Mouse (Mus musculus): ENCODE measurements around the gene Smagp.

The Smagp gene

DNA sequence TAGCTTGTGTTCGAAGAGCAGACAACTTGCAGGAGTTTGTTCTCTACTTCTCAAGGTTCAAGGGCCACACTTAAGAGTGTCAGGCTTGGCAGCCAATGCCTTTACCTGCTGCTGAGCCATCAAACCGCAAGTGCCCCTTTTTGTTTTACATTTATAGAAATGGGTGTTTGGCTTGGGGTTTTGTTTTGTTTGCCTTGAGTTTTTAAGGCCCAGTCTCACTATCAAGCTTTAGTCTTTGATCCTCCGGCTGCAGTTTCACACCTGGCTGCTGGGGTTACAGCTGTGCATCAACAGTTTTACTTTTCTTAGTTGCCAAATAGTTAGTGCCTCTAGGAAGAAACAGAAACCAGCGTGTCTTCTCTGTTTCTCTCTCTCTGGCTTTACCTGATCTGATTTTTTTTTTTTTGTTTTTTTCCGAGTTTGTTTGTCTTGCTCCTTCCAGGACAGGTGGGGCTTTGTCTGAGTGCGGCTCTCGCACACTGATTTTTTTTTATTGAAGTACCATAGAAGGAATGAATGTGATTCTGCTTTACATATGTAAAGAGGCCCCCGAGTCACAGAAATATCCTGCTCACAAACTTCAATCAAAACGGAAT lies 38.4 kb downstream of the Smagp start:
- DNase-seq (ENCODE audit: low spot score in 2 of 2): no peak

DNA sequence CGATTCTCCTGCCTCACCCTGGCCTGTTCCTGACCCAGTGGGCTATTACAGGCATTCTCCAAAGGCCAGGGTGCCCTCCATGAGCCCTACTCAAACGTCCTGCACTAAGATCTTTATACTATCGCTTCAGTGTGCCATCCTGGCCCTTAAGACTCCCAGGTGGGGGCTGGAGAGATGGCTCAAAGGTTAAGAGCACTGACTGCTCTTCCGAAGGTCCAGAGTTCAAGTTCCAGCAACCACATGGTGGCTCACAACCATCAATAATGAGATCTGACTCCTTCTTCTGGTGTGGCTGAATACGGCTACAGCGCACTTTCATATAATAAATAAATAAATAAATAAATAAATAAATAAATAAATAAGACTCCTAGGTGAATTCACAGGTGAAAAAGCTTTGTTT lies 43.9 kb downstream of the Smagp start:
- DNase-seq (ENCODE audit: low spot score in 2 of 2): no peak

DNA sequence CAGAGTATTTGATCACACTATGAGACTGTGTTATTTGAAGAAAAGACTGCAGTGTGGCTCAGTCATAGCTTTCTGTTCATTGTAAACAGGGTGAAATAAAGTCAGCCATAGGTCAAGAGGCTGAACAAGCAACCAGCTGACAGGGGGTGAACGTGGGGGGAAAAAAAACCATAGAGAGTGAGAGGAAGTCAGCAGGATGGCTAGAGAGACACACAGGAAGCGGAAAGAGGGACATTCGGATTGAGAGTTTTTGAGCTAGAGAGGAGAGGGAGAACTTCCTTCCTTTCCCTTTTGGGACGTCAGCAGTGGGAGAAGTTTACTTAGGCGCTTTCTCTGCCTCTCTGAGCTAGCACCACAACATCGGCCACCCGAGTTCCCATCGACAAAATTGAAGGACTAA lies 46.3 kb downstream of the Smagp start:
- DNase-seq (ENCODE audit: low spot score in 2 of 2): no peak

DNA sequence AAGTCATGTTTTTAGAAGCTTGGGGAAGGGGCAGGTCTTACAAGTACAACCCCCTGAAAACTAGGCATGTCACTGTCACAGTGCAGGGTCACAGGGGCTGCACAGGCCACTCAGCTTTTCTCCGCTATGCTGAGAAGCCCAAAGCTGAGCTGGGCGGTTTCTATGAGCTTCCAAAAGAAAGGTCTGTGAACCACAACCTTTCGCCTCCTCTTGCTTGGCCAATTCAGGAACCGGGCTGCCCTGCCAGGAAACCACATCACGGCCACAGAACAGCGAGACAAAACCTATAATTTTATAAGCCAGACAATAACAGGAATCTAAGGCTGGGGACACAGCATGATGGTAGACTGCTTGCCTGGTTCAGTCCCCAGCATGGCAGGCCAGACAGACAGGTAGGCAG lies 48.4 kb downstream of the Smagp start:
- no peak for DNase-seq (ENCODE audit: low spot score in 2 of 2)

DNA sequence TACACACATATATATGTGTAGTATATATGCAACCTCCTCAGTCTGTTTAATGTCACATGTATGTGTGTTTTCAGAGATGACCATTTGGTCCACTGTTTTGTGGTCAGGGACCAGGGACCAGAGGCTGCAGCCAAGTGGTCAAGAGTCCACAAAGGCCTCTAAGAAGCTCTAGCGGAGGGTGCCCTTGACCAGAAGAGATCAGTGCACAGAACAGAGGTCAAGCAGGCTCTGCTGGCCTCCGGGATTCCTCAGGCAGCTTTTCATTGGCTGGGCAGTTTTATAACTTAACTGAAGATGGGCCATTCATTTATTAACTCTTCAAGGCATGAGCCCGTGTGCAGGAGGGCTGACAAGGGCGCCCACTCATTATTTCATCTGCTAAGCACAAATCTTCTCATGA lies 49.6 kb downstream of the Smagp start:
- DNase-seq (ENCODE audit: low spot score in 2 of 2): no peak

DNA sequence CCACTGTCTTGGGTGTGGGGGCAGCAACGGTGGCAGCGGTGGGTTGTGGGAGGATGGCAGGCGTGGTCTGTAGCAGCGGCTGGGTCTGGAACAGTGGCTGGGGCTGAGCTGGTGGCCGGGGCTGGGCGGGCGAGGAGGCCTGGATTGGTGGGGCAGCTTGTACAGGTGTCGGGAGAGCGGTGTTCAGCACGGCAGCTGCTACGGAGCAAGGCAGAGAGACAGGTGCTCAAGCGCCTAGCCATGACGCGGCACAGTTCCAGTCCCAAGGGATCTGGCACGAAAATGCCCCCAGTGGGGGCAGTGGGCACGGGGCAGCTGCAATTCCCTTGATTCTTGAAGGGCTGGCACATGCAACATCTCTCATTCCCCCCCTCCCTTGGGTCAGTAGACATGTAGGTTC lies 50.8 kb downstream of the Smagp start:
- no peak for DNase-seq (ENCODE audit: low spot score in 2 of 2)

DNA sequence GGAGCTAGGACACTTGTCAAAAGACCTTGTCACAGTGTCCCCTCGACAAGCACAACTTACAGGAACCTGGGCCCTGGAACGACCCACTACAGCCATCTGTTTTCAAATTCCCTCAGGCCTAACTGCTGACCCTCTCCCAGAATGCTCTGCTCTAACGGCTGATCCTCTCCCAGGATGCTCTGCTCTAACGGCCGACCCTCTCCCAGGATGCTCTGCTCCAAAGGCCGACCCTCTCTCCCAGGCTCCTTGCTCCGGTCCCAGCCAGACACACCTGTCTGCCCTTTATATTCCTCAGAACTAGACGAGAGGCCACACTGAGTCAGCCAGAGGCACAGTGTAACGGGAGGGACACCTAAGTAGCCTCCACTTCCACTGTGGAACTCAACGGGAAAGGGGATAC lies 56.6 kb downstream of the Smagp start:
- no peak for DNase-seq (ENCODE audit: low spot score in 2 of 2)

DNA sequence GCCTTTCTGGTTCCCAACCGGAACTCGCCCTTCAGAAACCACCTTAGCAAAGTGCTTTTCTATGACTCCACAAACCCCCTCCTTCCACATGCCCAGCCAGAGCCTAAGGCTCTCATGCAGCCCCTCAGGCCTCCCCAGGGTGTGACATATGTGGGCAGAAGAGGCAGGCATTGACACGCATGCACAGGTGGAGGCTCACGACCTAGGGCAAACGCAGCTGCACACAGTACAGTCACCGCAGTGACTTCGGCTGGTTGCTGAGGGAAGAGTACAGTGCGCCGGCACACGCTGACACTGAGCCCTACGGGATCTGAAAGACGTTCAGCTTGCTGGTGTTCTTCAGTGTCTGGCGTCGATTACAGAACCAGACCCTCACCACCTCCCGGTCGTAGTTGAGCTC lies 58.8 kb downstream of the Smagp start:
- no peak for DNase-seq (ENCODE audit: low spot score in 2 of 2)

DNA sequence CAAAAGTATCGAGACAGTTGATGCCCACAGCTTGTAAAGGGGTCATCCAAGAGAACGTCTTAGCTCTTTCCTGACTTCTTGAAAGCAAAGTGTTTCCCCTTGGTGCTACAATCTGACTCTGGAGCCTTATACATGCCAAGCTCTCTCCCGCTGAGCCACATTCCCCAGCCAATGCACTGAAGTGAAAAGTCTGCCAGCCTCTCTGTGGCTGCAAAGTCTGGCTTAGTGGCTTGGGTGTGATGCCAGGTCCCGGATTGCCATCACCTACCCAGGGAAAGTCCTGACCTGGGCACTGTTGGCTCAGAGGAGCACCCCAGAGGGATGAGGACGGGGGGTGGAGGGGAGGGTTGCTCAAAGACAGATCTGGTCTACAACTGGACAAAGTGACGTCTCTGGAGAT lies 59.9 kb downstream of the Smagp start:
- DNase-seq (ENCODE audit: low spot score in 2 of 2): no peak

DNA sequence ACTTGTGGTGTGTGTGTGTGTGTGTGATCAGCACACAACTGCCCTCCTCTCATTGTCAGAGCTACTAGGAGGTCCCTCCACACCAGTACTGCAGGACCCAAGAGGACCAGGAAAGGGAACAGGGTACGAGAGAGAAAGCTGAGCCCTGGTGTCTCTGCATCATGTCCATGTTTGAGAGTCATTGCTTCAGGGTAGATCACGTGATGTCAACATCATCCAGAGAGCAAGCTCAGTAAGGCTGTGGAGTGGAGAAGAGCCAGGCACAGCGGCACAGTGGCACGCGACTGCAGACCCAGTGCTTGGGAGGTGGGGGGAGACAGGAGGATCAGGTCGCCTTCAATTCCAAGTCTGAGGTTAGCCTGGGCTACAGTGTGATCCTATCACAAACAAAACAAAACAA lies 60.3 kb downstream of the Smagp start:
- no peak for DNase-seq (ENCODE audit: low spot score in 2 of 2)

DNA sequence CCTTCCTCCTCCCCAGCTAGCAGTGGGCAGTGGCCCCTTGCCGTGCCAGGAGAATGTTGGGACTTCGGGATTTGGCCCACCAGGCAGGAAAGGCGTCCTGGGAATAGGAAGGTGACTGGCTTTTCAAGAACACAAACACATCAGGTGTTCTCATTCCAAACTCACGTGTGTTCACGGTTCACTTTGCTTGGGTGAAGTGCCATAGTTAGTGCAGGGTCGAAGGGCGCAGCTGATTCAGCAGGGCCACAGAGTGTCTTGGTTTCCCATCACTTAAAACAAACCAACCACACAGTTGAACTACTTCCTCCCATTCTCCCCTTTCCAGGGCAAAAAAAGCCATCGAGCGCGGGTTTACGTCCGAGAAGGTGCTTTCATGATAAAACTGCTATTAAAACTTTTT lies 61.4 kb downstream of the Smagp start:
- DNase-seq (ENCODE audit: low spot score in 2 of 2): no peak

DNA sequence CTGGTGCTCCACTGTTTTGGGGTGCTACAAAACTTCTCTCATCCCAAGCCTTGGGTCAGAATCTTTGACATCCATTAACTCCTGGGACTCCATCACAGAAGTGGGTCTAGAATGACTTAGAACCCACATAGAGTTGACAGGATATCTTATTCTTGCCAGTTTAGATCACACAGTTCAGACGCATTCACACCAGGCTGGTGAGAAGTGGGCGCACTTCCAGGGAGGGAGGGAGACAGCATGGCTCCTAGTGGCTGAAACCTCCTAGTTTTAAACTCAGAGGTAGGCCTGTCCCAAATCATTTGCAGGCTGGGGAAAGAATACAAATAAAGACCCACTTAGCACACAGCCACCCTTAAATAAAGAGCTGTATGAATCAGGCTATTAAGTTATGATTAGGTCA lies 62.4 kb downstream of the Smagp start:
- DNase-seq (ENCODE audit: low spot score in 2 of 2): no peak

DNA sequence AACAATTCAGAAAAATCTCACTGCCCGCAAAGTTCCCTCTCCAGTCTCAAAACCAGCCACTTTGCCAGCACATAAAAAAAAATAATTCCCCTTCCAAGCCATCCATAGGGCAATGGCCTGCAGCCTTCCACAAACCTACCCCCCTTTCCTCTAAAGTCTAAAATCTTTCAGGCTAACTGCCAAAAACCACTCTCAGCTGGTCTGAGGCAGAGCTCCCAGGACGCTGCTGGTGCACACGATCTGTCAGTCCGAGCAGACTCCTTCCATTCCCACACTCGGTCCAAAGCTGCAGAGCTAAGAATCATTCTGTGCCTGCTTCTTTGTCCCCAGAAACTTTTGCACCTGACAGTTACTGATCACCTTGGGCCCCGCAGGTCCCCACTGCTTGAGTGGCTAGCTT lies 62.8 kb downstream of the Smagp start:
- DNase-seq (ENCODE audit: low spot score in 2 of 2): no peak

Measured in frontal cortex, postnatal 36 days (tissue).